Mouse (Mus musculus): ENCODE measurements around the gene Bbs2. TPM values are rescaled to one million over a fixed set of nuclear protein-coding genes. Genes with fewer than 3 reads are reported as not detected.

Bbs2 gene
- total RNA-seq, 2 experiments from 2014 or later, result 19.6 to 24.4 TPM

GRCm38 (mm10) chr8:94104146-94104545, 5.4 kb upstream of the Bbs2 start:
- DNase-seq (ENCODE audit: extremely low spot score in 1 of 2, low spot score in 1 of 2), result no peak

- no peak for DNase-seq (ENCODE audit: extremely low spot score in 1 of 2, low spot score in 1 of 2)
Measured at GRCm38 (mm10) chr8:94098996-94099395, 268 bp upstream of the Bbs2 start.

DNA sequence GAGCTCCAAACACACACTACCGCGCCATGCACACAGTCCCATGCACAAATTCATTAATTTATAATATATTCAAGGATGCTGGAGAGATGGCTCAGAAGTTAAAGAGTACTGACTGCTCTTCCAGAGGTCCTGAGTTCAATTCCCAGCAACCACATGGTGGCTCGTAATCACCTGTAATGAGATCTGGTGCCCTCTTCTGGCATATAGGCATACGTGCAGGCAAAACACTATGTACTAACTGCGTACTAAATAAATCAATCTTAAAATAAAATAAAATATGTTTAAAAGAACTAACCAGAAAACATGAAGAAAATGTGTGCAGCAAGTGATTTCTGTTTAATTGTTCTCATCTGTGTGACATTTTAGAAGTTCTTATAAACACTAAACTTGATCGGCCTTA, 4.4 kb downstream of the Bbs2 start:
- no peak for DNase-seq (ENCODE audit: extremely low spot score in 1 of 2, low spot score in 1 of 2)

GRCm38 (mm10) chr8:94092848-94093247, 5.9 kb downstream of the Bbs2 start:
- DNase-seq (ENCODE audit: extremely low spot score in 1 of 2, low spot score in 1 of 2), result no peak

DNA sequence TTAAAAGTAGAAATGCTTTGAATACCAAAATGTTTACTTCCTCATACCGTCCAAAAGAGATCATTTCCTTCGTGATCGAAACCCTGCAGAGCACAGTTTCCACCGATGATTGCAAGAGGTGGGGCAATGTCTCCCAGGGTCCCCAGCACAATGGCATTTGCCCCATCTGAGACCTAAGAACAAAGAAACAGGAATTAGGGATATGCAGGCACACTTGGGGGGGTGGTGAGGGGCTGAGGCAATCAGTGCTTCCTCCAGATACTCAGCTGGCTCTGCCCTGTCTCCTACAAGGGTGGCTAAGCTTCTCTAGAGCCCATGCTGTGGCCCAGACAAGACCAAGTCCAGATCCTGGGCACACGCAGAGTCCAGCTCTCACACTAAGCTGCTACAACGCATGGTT, 9.0 kb downstream of the Bbs2 start:
- no peak for DNase-seq (ENCODE audit: extremely low spot score in 1 of 2, low spot score in 1 of 2)

GRCm38 (mm10) chr8:94087964-94088363, 10.8 kb downstream of the Bbs2 start:
- no peak for DNase-seq (ENCODE audit: extremely low spot score in 1 of 2, low spot score in 1 of 2)

DNA sequence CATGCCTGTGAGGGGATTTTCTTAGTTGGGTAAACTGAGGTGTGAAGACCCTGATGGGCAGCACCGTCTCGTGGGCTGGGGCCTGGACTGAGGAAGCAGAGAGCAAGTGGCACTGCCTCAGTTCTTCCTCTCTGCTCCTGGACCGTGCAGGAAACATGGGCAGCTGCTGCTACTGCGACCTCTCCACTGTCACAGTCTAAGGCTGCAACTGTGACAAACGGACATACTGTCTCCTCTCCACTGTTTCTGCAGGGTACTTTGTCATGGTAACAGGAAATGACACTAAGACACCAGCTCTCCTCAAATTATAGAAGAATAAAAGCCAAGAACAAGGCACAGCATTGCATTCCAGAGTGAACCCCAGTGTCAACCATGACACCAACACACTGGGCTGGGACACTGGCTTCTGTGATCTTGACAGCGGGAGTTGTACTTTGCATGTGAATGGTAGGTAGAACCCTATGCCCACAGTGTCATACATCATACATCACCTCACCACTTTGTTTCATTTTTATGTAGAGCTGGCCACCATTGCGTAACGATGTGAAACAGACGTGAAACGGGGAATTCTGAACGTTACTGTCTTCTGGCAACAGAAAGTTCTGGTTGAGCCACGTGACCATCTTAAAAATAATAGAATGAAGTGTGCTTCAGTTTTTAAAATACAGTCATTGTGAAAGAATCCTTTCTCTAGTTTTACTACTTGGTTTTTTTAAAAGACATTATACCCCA, 22.1 kb downstream of the Bbs2 start:
- DNase-seq (ENCODE audit: extremely low spot score in 1 of 2, low spot score in 1 of 2), result no peak

DNA sequence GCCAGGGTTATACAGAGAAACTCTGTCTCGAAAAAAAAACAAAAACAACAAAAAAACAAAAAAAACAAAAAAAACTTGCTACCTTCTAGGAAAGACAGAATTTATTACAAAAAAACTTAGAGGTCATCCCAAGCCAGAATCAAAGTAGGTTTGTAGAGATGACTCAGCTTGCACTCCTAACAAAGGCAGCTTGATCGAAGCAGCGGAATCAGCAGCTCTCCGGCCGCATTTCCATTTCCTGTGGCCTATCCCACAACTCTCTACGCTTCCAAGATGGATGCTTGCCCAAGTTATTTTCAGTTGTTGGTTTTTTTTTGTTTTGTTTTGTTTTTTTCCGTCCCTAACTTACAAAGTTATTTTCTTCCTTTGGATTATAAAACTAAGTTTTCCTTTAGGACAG, 29.9 kb downstream of the Bbs2 start:
- DNase-seq (ENCODE audit: extremely low spot score in 1 of 2, low spot score in 1 of 2), result no peak

DNA sequence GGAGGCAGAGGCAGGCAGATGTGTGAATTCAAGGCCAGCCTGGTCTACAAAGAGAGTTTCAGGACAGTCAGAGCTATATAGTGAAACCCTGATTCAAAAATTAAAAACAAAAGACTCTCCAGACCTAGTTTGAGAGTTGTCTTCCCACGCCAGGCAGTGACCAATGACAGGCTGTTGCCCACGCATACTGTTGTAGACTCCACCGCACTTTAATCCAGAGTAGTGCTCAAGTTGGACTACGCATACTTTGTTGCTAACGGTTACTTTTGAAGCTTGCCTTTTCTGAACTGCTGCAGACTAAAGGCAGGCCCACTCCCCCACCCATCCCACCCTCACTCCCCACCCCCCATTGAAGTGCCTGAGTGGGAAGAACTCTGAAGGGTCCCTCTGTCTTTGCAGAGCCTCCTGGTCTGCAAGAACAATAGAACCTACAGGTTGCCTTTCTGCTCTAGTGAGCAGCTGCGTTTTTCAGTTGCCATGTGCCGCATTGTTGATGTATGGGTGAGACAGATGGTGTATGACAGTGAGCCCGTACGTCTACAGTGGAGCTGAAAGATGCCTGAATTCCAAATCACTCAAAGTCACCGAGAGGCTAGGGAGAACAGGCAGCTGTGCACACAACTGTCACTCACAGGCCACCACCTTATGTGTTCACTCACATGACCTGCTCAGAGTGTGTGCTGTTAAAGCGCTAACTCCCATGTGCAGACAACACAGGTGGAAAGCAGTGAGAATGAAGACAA, 32.4 kb downstream of the Bbs2 start:
- DNase-seq (ENCODE audit: extremely low spot score in 1 of 2, low spot score in 1 of 2), result no peak

- peak; percentile 30 to 75 for DNase-seq (ENCODE audit: extremely low spot score in 1 of 2, low spot score in 1 of 2)
Measured at GRCm38 (mm10) chr8:94057157-94057854, 41.4 kb downstream of the Bbs2 start.

GRCm38 (mm10) chr8:94052696-94053095, 46.0 kb downstream of the Bbs2 start:
- no peak for DNase-seq (ENCODE audit: extremely low spot score in 1 of 2, low spot score in 1 of 2)

DNA sequence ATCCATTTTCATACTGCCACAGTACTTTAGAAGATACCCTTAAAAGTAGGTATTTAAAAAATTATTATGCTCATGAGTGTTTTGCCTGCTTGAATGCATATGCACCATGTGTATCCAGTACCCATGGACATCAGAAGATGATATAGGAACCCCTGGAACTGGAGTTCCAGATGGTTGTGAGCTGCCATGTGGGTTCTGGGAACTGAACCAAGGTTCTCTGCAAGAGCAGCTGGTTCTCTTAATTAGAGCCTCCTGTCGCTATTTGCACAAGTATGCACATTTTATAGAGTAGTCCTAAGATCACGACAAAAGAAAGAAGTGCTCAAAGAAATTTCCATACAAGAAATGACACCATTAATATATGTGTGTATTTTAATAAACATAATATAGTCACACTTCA, 50.9 kb downstream of the Bbs2 start:
- peak in 1 of 2 experiments; percentile 29 for DNase-seq (ENCODE audit: extremely low spot score in 1 of 2, low spot score in 1 of 2)

- no peak for DNase-seq (ENCODE audit: extremely low spot score in 1 of 2, low spot score in 1 of 2)
Measured at GRCm38 (mm10) chr8:94037806-94038205, 60.9 kb downstream of the Bbs2 start.

DNA sequence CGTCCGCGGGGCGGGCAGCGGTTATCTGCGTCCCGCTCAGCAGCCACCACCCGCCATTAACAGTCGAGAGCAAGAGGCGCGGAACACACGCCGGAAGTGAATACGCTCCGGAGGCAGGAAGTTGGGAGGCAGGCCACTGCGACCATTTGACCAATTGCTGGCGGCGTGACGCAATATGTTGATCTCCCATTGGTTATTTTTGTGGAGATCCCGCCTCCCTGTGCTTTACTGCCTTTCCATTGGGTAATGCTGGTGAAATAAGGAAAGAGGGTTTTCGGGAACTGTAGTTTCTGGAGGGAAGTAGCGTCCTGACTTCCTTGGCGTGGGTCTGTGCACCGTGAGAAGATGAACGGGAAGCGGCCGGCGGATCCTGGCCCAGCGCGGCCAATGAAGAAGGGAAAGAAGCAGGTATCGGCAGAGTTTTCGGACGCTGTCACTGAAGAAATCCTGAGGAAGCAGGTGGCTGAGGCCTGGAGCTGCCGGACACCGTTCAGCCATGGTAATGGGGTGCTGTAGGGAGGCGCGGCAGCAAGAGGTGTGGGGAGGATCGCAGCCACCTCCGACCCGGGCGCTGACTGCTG, 61.7 kb downstream of the Bbs2 start, which contains the start of the genes Nudt21 and Ogfod1:
Gene Nudt21, minus strand, starts transcription at position 88 of the 581 bp plus-strand sequence.
Gene Ogfod1, plus strand, starts transcription at position 255 of the 581 bp plus-strand sequence.
- peak; percentile 69 to 85 for DNase-seq (ENCODE audit: extremely low spot score in 1 of 2, low spot score in 1 of 2)

- DNase-seq (ENCODE audit: extremely low spot score in 1 of 2, low spot score in 1 of 2), result peak; percentile 40
Measured at GRCm38 (mm10) chr8:94036541-94036940, 62.2 kb downstream of the Bbs2 start.

DNA sequence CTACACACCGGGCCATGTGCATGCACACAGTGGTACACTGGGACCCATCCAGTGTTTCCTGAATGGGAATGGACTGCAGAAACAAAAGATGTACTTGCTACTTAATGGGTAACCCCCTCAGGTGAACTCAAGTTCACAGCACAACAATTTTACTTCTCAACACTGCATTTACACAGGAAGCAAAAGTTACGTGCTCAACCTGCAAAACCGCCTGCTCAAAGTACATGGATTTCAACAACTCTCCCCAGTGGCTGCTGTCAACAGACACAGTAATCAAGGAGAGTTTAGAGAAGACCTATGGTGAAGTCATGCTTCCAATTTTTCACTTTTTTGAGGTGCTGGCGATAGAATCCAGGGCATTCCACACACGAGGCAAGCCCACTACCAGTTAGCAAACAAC, 63.5 kb downstream of the Bbs2 start:
- DNase-seq (ENCODE audit: extremely low spot score in 1 of 2, low spot score in 1 of 2), result no peak

GRCm38 (mm10) chr8:94033601-94034000, 65.1 kb downstream of the Bbs2 start:
- DNase-seq (ENCODE audit: extremely low spot score in 1 of 2, low spot score in 1 of 2), result no peak

GRCm38 (mm10) chr8:94029701-94030100, 69.0 kb downstream of the Bbs2 start:
- no peak for DNase-seq (ENCODE audit: extremely low spot score in 1 of 2, low spot score in 1 of 2)

DNA sequence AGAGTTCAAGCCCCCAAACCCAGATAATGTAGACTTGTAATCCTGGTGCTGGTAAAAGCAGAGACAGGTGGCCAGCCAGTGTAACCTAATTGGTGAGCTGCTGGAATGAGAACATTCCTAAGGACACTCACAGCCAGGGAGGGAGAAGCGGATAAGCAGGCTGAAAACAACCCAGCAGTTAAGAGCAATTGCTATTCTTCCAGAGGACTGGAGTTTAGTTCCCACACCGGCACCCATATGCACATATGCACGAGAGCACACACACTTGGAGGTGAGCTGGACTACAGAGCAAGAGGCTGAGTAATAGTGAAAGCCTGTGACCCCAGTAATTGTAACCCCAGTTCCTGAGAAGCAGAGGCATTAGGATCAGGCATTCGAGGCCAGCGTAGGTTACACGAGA, 74.8 kb downstream of the Bbs2 start:
- DNase-seq (ENCODE audit: extremely low spot score in 1 of 2, low spot score in 1 of 2), result no peak

All from layer of hippocampus, postnatal 25 days (tissue).